Mouse (Mus musculus): ENCODE measurements around the gene Cfap299. TPM values are rescaled to one million over a fixed set of nuclear protein-coding genes. Genes with fewer than 3 reads are reported as not detected.

The Cfap299 gene
- total RNA-seq, 2 experiments from 2014 or later = 0.80 TPM; not detected in 1

DNA sequence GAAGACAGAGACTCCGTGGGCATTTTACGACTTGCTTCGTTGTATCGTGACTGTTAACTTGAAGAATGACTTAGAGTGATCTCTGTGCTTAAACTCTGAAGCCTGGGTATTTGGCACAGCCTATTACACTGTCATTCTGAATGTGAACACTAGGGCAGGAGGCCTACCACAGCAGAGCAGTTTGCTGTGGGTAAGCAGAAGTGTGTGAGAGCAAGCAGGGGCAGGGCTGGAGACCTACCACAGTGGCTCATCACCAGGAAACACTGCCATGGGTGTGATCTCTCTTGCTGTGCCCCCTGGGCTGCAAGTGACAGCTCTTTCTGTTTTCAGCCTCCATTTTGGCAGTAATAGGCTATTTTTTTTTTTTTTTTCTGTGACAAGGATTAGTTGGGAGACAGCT, 39.7 kb downstream of the Cfap299 start:
- peak in 1 of 2 experiments; percentile 16 for DNase-seq (ENCODE audit: low spot score in 2 of 2)
- intact Hi-C loops (cut with DNase I) = no loop called here

DNA sequence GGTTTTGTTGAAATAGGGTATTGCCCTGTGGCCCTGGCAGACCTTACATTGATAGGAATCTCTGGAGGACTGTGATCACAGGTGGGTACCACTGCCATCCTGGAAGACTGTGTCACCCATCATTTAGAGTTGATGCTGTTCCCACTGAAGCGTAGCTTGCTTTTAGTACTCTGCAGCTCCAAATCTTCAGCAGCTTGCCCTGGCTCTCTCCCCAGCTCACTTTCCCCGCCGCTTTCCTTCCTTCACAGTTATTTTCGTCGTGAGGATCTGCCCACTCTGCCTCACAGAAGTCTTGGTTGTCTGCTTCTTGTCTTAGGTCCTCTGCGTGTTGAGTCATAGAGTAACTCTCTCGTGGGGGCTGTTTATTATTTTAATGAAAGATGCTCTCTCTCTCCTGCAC, 40.3 kb downstream of the Cfap299 start:
- intact Hi-C loops (cut with DNase I) = no loop called here
- DNase-seq (ENCODE audit: low spot score in 2 of 2) = peak; percentile 55 to 67

DNA sequence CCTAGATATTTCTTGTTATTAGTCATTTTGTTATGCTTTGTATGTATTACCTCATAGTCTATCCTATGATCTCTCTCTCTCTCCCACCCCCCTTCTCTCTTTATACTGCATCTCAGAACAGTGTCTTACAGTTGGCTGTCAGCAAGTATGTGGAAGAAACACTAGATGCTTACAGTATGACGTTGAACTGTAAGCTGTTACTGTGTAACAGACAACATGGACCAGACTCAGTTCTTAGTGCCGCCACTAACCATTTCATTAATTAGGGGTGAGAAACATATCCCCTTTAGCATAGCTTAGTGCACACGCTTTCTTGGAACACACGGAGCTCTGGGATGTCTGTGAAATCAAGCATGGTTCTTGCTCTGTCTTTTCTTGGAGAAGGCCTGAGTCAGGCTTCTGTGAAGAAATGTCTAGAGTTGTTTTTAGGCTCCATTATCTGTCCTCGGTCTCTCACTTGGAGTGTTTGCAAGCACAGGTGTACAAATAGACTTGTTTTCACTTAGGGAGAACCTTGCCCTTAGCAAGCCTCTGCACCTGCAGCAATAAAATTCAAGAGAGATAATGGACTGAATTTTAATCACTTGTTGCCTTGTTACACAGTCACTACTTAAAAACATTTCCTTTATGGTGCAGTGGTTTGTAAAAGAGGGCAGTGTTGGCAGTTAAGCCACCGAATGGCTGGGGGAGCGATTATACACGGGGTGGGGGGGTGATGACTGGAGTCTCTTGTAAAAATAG, 47.1 kb downstream of the Cfap299 start:
- no peak for DNase-seq (ENCODE audit: low spot score in 2 of 2)
- intact Hi-C loops (cut with DNase I) = no loop called here

DNA sequence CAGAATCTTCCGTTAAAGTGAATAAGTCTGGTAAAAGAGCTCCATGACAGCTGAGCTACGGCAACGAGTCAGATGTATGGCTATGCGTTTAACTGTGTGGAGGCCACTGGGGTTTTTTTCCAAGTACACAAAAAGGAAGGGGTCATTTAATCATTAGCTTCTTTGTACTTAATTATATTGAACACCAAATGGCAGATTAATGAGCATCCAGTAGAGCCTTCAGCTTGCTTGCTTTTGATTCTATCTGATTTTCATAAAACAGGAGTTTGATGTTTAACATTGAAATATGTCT, 47.6 kb downstream of the Cfap299 start:
- DNase-seq (ENCODE audit: low spot score in 2 of 2) = no peak
- intact Hi-C loops (cut with DNase I) = no loop called here

DNA sequence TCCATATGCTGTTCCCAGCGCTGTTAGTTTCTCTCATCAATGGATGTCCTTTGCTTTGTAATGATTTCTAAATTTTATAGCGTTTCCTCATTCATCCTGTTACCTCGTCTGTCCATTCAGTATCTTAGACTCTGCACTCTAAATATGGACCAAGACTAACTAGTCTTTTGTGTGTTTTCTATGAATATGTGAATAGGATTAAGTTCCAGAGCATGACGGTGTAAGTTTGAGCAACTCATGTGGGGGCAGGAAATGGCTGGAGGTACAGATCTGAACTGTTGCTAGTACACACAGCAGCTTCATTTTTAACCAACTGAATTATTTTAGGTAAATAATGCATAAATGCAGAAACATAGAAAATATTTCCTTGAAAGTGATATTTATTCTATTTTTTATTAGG, 51.3 kb downstream of the Cfap299 start:
- intact Hi-C loops (cut with DNase I) = no loop called here
- DNase-seq (ENCODE audit: low spot score in 2 of 2) = no peak

DNA sequence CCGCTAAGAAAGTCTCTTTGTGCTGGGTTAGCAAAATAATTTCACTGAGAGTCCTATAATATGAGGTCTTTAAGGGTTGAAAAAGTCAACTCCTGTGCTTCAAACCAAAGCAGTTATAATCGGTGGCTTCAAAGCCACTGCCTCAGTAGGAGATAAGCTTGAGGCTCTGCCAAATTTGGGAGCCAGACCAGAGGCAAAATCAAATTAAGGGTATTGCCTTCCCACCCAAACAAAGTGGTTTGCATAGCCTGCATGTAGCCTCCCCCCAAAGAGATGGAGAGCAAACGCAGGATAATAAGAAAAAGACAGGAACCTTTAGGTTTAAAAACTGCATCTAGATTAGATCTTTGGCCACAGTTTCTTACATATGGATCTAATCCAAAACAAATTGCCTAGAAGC, 58.0 kb downstream of the Cfap299 start:
- intact Hi-C loops (cut with DNase I) = no loop called here
- no peak for DNase-seq (ENCODE audit: low spot score in 2 of 2)

DNA sequence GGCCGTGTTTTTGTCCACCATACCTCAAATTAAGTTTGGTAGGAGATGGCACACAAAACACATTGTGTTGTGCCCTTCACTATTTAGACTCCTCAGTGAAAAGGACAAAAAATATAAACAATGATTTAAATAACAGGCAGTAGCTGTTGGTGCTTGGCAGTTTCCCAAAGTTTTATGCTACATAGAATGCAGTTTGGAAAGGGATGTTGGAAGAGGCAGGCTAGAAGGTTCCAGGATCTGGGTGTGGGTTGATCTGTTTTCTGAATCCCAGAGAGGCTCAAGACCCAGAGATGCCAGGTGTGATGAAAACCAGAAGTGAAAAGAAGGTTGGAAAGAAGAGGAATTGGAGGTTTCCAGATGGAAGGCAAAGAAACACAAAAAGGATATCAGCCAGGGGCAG, 73.1 kb downstream of the Cfap299 start:
- intact Hi-C loops (cut with DNase I) = no loop called here
- DNase-seq (ENCODE audit: low spot score in 2 of 2) = peak in 1 of 2 experiments; percentile 6

DNA sequence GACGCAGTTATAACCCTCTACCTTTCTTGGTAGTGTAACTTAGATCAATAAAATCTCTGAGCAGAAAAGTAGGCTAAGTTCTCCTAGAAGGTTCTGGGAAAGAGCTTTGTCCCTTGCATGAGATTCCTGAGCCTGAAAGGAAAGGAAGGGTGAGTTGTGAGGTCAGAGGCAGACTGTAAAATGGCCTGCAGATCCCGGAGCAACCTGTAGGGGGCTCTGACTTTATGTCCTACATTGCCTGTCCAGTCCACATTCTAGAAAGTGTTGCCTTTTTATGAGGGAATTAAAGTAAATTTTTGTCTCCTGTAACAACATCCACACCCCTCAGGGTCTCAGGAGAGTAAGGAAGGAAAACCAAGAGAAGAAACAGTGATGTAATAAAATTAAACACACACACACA, 81.0 kb downstream of the Cfap299 start:
- intact Hi-C loops (cut with DNase I) = no loop called here
- no peak for DNase-seq (ENCODE audit: low spot score in 2 of 2)

DNA sequence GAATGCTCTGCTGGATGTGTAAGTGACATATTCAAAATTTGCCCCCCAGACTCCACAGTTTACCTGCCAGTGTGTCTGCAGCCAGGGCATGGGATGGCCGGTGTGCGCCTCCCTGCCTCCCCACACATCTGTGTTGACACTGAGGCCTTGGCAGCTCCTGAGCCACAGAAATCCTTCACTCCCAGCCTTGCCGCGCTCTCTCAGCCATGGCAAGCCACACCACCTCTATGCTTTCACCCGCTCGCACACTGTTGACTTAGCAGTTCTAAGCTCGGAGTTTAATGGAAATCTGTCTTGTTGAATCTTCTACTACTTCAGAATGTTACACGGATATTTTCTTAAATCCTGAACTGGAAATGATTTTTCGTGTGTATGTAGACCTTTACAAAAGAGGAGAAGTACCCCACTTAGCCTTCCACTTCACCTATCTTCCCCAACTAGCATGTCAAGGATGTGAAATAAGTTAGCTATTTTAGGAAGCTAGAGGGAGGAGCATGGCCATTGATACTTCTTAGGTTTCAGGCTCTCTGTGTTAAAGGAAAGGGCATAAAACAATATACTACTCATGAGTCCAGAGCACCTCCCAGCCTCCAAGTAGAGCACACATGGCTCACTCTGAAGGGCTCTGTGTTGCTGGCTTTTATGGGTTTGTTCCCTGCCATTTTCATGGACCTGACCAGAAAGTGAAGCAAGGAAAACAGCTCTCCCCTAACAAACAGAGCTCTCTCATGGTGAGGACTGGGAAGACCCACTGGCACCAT, 87.5 kb downstream of the Cfap299 start:
- intact Hi-C loops (cut with DNase I) = no loop called here
- DNase-seq (ENCODE audit: low spot score in 2 of 2) = no peak

DNA sequence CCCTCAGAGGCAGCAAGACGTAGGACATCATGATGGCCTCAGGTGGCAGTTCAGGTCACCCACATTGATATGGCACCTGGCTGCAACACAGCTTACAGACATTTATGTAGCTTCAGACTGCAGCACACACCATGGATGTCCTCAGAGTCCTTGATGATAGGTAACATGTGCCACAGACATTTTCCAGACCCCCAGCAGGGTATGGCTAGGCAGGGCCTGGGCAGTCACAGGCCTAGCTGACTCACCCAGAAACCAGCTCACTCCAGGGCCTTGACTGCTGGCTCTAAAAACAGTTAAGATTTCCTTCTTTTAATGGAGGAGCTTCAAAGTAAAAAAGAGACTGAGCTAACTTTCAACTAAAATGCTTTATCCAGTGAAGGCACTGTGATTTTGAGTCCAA, 95.9 kb downstream of the Cfap299 start:
- no peak for DNase-seq (ENCODE audit: low spot score in 2 of 2)
- intact Hi-C loops (cut with DNase I) = no loop called here

DNA sequence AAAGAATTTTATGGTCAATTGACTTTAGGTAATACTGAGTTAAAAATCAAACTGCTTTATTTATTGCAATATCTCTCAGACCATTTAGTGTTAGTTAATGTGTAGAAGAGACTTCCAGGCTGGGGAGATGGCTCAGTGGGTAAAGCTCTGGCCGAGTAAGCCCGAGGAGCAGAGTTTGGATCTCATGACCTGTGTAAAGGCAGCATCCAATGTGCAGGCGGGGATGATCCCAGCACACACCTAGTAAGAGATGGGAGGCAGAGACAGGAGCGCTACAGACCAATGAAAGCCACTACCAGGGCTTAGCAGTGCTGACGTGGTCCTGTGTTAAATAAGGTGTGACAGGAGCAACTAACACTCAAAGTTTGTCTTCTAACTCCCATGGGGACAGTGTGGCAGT, 97.0 kb downstream of the Cfap299 start:
- DNase-seq (ENCODE audit: low spot score in 2 of 2) = no peak
- intact Hi-C loops (cut with DNase I) = no loop called here

DNA sequence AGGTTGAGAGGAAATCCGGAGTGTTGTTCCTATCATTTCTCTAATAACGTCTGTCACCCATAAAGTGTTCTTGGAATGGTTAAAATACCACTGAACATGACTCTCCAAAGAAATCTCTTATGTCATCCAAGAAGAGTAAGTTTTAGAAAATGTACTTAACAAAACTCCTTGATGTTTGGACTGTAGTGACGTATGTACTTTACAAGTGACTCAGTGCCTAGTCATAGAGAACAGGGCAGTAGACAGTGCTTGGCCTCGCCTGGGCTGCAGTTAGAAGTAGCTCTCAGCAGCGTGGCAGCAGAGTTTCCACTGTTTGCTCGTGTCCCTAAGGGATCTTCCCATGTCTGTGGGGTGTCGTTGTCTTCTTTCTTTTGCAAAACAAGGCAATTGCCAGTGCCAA, 101.0 kb downstream of the Cfap299 start:
- no peak for DNase-seq (ENCODE audit: low spot score in 2 of 2)
- intact Hi-C loops (cut with DNase I) = no loop called here

DNA sequence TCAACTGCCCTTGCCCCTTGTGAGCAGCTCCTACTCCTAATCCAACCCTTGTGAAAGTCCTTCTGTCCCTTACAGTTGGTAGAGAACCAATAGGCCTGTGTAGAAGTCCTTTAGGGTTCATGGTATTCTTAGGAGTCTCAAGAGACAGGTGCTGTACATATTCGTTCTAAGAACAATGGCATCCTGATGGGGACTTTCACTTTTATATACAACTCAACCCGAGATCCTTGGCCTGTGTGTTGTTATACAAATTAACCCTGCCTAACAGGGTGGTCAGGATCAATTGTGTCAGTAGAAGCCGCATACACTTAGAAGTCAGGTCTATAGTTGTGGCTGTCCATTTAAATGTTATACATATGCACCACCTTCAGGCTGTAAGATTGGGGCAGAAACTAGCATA, 109.6 kb downstream of the Cfap299 start:
- no peak for DNase-seq (ENCODE audit: low spot score in 2 of 2)
- intact Hi-C loops (cut with DNase I) = no loop called here

DNA sequence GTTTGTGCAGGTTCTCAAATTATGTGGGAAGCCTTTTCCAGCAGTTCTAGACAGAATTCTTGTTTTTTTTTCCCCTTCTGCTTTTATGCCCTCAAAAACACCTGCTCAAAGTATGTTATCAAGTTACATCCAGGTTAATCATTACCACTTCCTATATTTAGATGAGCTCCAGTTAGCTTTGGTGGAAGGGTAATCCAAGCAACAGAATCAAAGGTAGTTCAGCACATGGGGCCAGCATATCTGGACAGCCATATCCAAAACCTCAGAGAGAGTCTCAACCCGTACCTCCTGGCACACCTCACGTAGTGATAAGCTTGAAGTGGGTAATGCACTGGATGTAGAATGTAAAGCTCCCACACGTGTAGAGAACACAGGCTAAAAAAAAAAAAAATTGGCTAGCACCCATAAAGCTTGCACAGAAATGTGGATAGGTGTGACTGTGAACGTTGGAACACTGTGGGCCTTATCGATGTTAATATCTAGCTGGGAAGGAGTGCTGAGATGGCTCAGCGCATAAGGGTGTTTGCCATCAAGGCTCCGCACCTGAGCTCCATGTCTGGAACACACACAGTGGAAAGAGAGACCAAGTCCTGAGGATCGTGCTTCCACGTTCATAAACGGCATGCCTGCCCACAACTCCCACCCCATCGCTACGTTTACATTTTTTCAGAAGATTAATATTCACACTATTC, 117.8 kb downstream of the Cfap299 start:
- intact Hi-C loops (cut with DNase I) = no loop called here
- no peak for DNase-seq (ENCODE audit: low spot score in 2 of 2)

DNA sequence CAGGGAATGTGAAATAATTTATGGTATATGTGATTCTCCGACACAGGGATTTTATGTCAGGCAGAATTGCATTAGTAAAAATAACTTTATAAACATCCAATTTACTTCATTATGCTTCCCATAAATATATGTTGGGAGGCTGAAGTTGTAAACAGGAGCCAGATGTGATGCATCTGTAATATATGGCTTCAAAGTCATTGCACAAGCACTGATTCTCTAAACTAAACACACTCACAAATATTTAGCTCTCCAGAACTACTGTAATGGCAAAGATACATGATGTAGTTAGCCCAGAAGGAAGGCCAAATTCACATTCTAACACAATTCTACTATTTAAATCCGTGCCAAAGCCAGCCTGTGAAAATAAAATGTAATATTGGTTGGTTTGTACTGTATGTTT, 120.8 kb downstream of the Cfap299 start:
- intact Hi-C loops (cut with DNase I) = no loop called here
- no peak for DNase-seq (ENCODE audit: low spot score in 2 of 2)

DNA sequence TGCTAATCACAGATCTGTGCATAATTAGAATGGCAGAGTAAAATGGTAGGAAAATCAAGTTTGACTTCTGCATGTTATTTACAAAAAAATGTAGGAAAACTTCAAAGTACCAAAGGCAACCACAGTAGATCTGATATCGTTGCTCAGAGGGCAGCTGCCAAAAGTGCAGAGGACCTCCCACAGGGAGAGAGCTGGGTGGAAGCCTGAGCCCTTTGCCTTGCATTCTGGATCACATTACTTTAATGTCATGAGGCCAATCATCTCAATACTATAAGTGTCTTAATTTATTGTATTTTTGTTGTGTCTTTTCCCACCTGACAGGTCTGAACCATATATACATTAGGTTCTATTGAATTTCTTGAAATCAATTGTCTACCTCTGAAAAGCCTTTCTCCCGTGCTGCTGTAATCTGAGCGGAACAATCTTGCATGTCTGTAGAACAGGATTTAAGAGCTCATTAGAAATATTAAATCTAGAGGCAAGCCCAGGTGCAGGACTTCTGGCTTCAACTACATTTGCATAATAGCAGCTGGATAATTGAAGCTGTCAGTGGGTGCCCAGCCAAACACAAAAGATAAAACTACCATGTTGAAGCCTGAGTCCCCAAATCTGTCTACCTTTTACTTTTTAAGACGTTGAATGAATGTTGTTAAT, 137.9 kb downstream of the Cfap299 start:
- DNase-seq (ENCODE audit: low spot score in 2 of 2) = no peak
- intact Hi-C loops (cut with DNase I) = no loop called here

DNA sequence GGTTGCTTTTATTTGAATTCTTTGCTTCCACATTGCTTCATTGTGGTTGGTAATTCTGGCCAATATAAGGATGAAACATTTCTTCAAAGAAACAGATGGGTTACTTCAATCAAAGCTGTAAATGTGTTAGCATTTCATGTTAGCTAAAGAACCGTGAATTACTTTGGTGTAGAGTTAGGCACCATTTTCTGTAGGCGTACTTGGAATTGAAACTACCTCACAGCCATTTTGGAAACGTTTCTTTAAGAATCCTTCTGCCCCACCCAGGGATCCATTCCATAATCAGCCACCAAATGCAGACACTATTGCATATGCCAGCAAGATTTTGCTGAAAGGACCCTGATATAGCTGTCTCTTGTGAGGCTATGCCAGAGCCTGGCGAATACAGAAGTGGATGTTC, 140.9 kb downstream of the Cfap299 start:
- peak in 1 of 2 experiments; percentile 22 for DNase-seq (ENCODE audit: low spot score in 2 of 2)
- intact Hi-C loops (cut with DNase I) = no loop called here

DNA sequence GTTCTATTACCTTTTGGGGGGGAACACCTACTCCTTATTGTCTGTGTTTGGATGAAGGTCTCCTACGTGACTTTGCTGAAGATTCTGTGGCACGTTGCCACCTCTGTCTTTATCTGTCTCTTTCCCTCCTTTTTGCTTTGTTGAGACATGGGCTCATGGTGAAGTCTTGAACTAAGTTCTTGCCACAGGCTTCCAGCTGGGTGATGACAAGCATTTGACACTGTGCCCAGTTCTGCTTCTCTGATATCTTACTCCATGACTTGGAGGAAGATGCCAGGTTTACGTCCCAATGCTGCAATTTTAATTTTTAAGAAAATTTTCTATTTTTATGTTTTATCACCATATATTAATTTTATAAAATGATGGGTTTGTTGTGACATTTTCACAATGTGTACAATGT, 147.4 kb downstream of the Cfap299 start:
- intact Hi-C loops (cut with DNase I) = no loop called here
- no peak for DNase-seq (ENCODE audit: low spot score in 2 of 2)

DNA sequence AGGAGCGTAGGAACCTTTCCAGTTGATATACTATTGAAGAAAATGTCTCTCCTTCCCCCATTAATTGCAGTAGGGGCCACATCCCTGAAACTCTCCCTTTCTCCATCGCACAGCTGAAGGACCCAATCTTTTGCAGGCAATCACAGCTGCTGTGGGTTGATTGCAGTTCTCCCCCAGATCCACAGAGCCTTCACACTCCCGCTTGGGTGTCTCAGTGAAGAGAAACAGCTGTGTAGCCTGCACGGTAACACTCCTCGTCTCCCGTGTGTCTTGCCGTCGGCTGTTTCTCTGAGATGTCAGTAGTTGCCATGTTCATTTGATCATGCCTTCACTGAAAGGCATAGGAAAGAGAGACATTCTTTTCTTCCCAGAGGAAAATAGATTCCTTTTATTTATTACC, 148.2 kb downstream of the Cfap299 start:
- peak in 1 of 2 experiments; percentile 5 for DNase-seq (ENCODE audit: low spot score in 2 of 2)
- intact Hi-C loops (cut with DNase I) = no loop called here

DNA sequence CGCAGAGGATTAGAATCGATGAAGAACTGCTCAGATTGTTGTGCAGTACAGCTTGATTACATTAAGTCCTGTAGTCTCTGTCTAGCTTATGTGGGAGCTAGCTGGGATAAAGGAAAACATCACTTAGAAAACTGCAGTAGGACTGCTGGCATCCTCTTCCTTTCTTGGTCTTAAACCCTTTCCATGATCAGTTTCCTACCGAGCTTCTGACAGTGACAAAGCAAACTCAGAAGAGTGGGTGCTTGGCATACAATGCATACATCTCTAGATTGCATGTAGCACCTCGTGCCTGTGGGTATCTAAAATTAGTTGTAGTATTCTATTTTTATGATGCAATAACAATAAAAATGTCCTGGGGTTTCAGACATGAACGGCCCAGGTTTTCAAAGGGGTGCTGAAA, 154.4 kb downstream of the Cfap299 start:
- intact Hi-C loops (cut with DNase I) = no loop called here
- DNase-seq (ENCODE audit: low spot score in 2 of 2) = no peak
